Mouse (Mus musculus): ENCODE data around the gene Spef1.

GRCm38 (mm10) chr2:131225178-131225577 is 38.1 kb upstream of the Spef1 start:
- TF ChIP-seq EP300 (IDR thresholded peaks at IDR 0.05; ENCODE audit: low read depth) (no peak), CTCF (IDR thresholded peaks at IDR 0.05; ENCODE audit: low read depth) (no peak)

All from liver, postnatal 0 days (tissue).